Comparison of ENCODE assay signal across 3 mouse cellular contexts in the genomic region with DNA sequence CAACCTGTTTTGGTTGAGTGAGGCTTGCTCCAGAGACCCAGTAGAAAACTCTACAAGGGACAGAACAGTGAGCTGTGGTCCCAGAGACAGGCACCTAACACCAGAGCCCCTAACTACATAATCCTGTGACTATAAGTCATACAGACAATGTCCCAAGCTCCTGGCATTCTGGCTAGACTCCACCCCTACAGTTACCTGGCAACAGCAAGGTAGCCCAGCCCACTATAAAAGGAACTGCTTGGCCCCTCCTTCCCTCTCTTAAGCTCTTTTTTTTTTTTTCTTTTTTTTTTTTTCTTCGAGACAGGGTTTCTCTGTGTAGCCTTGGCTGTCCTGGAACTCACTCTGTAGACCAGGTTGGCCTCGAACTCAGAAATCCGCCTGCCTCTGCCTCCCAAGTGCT.
DNase-seq lines count a peak whose midpoint lies in the region; TF ChIP-seq lines count a peak whose summit lies in the region.
"Not testable (repeated sequence)": the region's sequence is repeated elsewhere in the genome, so short reads cannot be mapped to it uniquely, and the experiment has no call there.

No protein-coding gene starts in this region.

- DNase-seq in ES-E14 (ENCODE audit: low read depth, low spot score) = not testable (repeated sequence)
- DNase-seq in R1 (ENCODE audit: low read depth, low spot score) (peak; percentile 61), ZHBTc4 (ENCODE audit: low read depth, low spot score) (peak; percentile 49)

- H3K4me1 ChIP-seq in ES-E14 (ENCODE audit: control insufficient read depth in 2 of 2, insufficient read depth in 2 of 2, low read length in 2 of 2, poor library complexity in 1 of 2) = not testable (repeated sequence)

- not testable (repeated sequence) for H3K9ac ChIP-seq in ES-E14 (ENCODE audit: insufficient read depth, low read depth, low read length, poor library complexity, severe bottlenecking)

- H3K9me3 ChIP-seq in ES-E14 (ENCODE audit: control insufficient read depth, insufficient read depth, low read depth, low read length) = not testable (repeated sequence)

- H3K27ac ChIP-seq in ES-E14 (ENCODE audit: insufficient read depth, low read depth, low read length, poor library complexity, severe bottlenecking) = not testable (repeated sequence)

- not testable (repeated sequence) for H3K36me3 ChIP-seq in ES-E14 (ENCODE audit: control insufficient read depth, insufficient read depth, low read length, poor library complexity, severe bottlenecking)

- not testable (repeated sequence) for H3K4me3 ChIP-seq in ES-E14 (ENCODE audit: insufficient read depth in 1 of 2, low read depth in 1 of 2, low read length in 2 of 2, poor library complexity in 1 of 2, severe bottlenecking in 1 of 2)

- in situ Hi-C loops in ES-E14 (cut with MboI; ENCODE audit: low sequenced_read_pairs in 2 of 2, unreplicated experiment in 2 of 2) = not testable (repeated sequence)

TF ChIP-seq in ES-E14, 5 proteins besides CTCF, POLR2A, EP300 and RAD21:
- peak; percentile 67; the same call in 1 of the 2 replicates for TF ChIP-seq ZNF384 (IDR thresholded peaks at IDR 0.05; ENCODE audit: low read depth, low read length)
TF ChIP-seq in ES-E14: peak in this region for 1; not testable (repeated sequence) for 4.
